Mouse (Mus musculus) c-Kit-negative CD71-positive TER-119-positive erythroid progenitor cells, embryonic 14.5 days (primary cell): ENCODE measurements around the gene Frs2.
A peak's percentile ranks its signal among the peaks of the same experiment; 100 is the strongest.
"Not testable (repeated sequence)": the region's sequence is repeated elsewhere in the genome, so short reads cannot be mapped to it uniquely, and the experiment has no call there.

Source experiments
- DNase-seq: peaks from one replicate; pipeline ENCODE4 v3.0.0-alpha.2; 2013; ENCODE audit warnings: low read depth, low spot score

Frs2 gene

DNA sequence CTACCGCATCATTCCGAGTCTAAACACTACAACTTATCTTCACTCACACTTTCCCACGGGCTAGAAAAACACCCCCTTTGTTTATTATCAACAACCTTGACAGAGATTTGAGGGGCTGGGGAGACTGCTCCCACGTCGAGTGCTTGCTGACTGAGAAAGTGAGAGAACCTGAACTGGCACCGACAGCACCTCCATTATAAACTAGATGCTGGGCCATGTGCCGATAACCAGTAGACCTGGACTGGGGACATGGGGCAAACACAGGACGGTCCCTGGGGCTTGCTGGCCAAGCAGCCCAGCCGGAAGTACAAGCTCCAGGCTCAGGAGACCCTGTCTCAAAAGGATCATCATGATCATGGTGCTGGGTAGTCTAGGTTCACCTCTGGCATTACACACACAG, 1.9 kb downstream of the Frs2 start:
- no peak for DNase-seq

DNA sequence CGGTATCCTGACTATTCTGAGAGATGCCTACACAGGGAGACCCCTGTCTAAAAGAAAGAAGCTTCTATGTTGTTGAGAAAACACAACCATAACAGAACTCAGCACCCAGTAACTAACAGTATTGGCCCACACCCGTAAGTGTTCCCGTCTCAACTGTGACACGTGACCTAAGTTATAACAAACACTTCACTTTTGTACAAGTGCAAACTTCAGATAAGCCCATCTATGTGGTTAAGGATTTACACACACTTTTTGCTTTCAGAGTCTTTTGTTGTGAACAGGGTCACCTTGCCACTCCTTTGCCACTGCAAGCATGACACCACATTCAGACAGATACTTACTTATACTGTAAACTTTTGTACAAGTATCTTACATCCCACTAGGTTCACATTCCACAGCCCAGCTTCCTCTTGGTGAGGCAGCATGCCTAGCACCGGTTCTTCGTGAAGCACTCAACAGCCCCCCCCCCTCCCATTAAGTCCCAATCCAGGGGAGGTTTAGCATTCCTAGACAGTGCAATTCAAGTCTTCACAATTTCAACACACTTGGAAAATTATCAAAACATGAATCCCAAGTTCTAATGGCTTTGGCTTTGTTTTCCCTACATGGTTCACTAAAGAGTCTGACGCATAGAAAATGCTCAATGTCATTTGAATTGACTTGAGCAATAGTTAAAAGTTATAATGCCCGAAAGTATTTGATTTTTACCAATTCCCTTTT, 2.6 kb downstream of the Frs2 start:
- DNase-seq: no peak

DNA sequence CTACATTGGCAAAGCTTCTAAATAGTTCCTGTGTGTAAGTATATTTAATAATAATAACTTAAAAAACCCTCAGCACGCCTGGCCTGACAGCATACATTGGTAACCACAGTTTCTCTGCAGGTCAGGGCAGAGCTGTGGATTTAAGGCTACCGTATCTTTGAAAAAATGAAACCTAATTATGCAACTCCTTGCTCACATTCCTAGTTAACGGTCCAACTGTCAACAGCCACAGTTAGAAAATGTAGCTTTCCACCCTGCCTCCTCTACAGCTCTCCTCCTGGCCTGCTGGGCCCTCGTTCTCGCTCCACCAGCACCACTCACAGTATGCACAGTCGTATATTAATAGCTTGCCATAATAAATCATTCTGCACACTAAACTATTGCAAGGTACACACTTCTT, 3.7 kb downstream of the Frs2 start:
- no peak for DNase-seq

DNA sequence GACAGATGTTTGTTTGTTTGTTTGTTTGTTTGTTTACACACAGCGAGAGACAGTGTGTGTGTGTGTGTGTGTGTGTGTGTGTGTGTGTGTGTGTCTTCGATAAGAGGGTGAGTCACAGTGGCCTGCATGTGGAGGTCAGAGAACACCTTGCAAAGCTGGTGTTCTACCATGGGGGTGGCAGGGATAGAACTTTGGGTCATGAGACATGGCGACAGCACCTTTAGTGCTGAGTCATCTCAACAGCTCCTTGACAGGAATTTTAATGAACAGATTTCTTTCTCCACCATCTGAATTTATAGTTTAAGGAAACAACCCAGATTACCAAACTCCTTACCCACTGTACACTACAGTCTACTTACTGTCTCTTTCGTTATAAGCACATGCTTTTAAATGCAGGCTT, 4.3 kb downstream of the Frs2 start:
- DNase-seq: no peak

DNA sequence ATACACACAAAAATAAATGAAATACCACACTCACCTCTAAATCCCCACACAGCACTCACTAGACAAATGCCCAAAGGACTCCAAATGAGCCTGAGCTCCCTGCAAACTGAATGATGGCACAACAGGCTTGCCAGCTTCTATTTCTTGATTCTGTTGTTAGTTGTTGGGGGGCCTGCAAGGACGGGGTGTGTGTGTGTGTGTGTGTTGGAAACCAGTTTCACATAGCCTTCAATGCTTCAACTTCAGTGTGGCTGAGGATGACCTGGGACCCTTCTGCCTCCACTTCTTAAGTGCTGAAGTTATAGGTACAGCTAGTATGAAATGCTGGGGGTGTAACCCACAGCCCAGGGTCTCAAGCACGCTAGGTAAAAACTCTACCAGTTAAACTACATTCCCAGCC, 5.0 kb downstream of the Frs2 start:
- no peak for DNase-seq

DNA sequence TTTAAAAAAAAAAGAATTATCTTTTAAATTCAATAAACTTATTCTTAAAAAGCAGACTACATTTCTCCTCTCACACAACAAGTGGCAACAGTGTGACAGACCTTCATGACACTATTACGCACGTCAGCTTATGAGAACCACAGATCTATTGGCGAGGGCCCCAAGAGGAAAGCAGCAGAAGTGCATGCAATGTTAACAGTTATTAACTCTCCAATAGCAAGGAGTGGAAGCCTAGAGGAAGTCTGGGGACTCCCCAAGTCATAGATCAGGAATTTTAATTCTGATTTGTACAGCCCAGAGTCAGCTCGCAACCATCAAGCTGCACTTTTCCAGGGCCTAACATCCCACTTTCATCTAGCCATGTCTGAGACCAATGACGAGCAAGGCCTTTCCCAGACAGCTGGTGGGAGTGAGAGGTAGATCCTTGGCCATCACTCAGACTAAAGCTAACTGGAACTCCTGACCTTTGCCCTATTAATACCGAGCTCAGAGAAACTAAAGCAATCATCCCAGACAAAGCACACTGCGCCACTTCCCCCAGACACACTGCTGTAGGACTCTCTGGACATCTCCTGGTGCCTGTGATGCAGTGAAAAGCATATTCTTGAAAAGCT, 6.3 kb downstream of the Frs2 start:
- no peak for DNase-seq

DNA sequence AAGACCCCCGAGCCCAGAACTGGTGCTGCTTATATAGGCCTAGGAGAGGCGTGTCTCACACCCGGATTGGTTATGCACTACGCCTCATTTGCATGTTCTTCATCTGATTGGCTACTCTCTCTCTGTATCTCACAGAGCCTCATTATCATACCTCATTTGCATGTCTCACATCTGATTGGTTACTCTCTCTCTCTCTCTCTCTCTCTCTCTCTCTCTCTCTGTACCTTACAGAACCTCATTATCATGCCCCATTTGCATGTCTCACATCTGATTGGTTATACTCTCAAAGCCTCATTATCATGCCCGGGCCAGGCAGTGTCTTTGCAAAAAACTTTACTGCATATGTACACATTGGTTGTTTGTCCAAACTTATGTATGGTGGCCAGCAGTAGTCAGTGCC, 16.8 kb downstream of the Frs2 start:
- DNase-seq: not testable (repeated sequence)

DNA sequence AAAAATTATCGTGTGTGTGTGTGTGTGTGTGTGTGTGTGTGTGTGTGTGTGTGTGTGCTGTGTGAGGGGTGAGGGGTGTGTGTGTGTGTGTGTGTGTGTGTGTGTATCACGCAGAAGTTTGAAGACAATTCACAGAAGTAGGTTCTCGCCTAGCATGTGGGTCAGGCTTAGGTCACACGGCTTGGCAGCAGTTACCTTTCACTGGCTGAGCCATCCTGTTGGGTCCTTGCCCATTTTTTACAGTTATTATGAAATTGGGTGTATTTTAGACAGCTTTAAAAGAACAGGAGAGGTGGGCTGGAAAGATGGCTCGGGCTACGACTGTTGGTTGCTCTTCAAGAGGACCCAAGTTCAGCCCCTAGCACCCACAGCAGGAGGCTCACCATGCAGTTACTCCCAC, 18.3 kb downstream of the Frs2 start:
- no peak for DNase-seq

DNA sequence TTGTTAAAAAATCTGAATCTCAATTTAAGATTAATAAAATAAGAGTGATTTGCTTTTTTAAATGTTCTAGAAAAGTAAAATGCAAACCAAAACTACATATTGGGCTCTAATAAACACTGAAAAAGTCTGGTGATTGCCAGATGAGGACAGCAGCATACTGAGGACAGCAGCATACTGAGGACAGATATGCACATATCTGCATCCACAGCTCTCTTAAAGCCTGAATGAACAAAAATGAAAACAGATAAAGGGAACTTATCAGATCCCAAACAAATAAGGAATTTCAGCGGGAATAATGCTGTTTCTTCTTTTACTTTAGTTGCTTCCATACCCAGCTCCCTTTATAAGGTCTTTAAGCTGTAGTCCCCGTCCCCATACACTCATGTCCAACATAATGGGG, 19.6 kb downstream of the Frs2 start:
- no peak for DNase-seq

DNA sequence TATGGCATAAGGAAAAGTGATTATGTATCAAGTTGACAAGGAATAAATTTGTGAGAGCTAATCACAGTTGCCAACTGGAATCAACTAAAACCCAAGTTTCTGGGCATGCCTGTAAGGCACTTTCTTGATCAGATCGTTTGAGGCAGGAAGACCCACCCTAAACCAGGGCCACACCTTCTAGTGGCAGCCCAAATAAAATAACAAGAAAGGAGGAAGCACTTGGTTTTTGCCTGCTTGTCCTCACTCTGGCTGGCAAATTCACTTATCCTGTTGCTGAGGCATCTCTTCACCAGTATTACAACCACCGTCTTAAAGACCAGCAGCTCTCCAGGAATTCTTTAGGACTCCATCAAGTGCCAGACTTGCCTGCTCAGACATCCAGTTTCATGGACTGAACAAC, 20.9 kb downstream of the Frs2 start:
- no peak for DNase-seq

DNA sequence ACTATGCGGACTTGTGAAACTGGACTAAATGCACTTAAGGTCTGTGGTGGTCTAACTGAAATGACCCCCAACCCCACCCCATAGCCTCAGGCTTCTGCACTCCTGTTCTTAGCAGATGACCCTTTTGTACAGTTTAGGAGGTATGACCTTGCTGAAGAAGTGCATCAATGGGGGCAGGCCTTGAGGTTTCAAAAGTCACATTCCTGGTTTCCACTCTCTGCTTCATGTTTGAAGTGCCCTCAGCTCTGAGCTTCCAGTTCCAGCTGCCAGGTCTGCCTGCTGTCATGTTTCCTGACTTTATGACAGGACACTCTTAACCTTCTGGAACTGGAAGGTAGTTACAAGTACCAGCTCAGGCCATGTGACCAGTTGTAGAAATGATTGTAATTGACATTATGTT, 21.6 kb downstream of the Frs2 start:
- no peak for DNase-seq

DNA sequence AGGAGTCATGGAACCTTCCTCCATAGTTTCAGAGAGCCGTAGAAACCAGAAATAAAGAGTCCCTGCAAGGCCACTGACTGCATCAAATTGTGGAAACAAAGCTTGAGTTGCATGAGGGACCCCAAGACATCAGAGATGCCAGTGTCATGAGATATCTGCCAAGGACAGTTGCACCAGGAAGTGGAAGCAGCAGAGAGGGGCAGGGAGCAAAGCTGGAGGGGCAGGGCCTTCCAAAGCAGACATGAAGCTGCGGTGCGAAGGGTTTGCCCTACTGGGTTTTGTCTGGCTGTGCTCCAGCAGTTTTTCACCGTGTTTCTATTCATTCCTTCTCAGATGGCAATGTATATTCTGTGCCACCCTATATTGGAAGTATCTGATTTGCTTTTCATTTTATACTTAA, 22.1 kb downstream of the Frs2 start:
- DNase-seq: no peak

DNA sequence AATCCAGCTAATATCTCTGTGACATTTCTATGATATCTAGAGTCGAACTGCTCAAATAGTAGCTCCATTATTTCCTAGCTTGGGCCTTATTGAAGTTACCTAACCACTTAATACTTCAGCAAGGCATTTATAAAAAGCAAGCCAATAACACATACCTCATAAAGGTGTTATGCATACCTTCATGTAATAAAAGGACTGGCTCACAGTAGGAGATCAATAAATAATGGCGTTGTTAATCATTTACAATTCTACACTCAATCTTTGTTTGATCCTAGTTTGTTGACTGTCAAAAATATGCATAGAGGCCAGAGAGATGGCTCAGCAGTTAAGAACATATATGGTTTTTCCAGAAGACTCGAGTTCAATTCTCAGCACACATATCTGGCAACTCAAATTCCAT, 26.9 kb downstream of the Frs2 start:
- DNase-seq: no peak

DNA sequence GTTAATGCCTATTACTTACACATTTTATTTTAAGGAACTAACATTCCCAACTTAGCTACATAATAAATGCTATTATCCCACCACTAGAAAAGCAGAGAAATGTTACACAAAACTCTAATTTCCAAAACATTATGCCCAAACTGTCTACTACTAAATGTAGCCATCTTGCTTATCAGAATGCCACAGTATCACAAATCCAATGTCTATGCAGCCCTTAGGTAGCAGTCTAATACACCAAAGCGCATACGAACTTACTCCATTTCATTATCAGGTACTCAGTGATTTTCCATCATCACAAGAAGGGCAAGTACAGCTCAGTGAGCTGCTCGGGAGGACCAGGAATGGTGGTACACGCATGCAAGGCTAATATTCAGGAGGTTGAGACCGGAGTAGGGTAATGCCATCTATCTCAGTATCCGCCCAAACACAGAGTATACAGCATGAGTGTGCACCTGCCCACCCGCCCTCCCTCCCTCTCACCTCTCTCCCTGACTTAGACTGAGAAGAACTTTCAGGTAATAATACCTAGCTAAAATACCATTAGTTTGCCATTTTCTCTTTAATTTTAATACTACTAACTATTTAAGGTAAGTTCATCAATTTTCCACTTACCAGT, 28.2 kb downstream of the Frs2 start:
- no peak for DNase-seq

DNA sequence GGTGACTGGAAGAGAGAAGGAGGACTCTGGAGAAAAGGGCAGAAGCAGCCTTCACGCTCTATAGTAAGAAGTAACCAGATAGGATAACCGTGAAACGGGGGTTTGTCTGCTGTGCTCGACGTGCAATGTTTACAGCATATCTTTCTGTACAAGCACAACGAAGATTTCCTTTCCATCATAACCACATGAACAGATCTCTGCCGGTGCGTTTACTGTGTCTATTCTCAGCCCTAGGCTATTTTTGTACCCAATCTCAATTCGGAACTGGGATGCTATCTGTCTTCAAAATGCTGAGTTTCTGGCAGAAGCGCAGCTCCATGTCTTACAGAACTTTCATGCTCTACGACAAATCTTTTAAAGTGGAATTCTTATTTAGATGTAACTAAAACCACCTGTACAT, 28.8 kb downstream of the Frs2 start:
- no peak for DNase-seq

DNA sequence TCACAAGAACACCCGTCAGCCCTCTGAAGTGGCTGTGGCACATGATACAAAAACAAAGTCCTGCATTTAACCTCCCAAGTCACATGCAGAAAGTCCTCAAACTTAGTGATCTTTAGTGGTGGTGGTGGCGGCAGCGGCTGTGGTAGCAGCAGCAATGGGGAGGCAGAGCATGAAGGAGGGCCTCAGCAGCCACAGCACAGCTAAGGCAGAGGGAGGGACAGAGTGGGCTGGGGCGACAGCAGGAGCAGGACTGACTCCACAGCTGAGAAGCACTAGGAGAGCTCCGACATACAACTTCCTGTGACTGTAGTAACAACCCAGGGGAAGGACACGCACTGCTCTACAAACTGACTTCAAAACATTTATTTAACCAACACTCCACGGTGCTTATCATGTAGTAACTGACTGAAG, 29.9 kb downstream of the Frs2 start:
- DNase-seq: no peak

DNA sequence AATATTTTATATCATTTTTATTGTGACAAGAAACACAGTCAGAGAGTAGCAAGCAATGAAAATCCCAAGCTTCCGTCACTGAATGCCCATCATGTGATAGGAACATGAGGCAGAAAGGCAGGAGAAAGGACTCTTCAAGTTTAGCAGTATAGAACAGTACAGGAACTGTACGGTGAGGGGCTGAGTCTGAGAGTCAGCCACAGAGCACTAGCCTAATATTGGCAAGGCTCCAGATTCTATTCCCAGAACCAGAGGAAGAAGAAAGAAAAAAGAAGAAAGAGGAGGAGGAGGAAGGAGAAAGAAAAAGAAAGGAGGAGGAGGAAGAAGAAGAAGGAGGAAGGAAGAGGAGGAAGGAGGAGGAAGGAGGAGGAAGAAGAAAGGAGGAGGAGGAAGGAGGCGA, 32.7 kb downstream of the Frs2 start:
- no peak for DNase-seq

DNA sequence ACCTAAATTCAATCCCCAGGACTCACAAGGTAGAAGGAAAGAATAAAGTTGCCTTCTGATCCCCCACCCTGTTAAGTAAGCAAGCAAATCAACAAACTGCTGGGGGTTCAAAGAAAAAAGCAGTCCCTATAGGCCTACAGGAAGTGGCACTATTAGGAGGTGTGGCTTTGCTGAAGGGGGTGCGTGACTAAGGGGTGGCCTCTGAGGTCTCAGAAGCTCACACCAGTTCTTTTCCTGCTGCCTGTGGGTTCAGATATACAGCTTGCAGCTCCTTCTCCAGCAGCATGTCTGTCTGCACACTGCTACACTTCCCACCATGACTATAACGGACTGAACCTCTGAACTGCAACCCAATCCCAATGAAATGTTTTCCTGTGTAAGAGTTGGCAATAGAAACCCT, 35.8 kb downstream of the Frs2 start:
- DNase-seq: peak; percentile 36

DNA sequence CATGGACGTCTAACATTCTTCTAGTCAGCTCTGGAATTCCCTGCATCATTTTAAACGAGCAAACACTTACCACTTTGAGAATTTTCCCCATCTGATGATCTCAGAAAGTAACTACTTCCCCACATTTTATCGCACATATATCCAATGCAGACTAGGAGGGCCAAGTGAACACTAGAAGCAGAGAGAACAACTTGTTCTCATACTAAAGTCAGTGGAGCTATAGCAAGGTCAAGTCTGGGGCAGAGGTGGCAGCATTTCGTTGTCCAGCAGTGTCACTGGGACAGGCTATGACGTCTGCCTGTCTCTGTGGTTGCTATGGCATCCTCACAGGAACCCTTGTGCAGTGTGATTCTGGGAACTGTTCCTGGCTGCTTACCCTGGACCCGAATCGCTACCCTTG, 36.9 kb downstream of the Frs2 start:
- DNase-seq: no peak

DNA sequence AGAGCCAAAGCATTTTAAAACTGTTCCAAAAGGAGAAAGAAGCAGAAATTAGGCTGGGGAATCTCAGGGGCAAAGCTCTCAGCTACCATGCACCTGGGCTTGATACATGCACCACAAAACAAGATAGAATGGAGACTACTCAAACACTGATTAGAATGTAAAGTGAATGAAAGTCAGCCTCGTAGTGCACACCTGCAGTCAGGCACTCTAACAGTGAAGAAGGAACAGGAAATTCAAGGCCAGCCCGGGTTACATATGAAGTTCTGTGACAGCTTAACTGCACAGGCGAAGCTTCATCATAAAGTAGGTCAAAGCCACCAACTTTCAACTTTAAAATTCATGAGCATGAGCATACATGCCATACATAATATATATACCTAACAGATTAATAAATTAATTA, 38.1 kb downstream of the Frs2 start:
- no peak for DNase-seq

DNA sequence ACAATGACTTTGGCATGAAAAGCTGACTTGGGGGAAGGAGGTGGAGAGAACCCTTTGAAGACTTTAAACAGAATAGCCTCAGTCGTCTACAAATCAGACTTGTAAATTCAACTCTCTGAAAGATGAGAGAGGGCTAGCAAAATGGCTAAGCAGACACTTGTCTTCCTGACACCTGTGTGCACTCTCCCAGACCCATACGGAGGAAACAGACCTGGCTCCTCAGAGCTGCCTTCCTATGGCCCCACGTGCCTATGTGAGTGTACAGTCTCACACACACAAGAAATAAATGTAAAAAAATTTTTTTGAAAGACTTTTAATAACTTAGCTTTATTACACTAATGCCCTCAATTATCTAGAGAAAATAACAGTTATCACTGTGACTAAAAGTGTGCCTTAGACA, 41.6 kb downstream of the Frs2 start:
- no peak for DNase-seq

DNA sequence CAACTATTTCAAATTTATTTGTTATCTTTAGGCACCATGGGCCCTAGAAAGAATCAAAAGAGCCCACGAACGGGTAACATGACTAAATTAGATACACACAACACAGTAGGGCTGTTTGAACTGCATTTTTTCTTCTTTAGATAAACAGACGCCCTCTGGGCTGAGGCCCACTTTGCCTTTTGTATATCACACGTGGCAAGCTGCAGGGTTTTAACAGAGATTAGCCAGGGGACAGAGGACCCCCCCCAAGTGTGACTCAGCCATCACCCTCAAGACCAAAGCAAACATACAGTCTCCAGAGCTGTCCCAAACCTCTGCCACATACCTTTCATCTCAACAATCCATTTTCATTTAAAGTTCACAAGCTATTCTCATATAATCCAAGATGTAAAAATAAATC, 42.1 kb downstream of the Frs2 start:
- DNase-seq: peak; percentile 54

DNA sequence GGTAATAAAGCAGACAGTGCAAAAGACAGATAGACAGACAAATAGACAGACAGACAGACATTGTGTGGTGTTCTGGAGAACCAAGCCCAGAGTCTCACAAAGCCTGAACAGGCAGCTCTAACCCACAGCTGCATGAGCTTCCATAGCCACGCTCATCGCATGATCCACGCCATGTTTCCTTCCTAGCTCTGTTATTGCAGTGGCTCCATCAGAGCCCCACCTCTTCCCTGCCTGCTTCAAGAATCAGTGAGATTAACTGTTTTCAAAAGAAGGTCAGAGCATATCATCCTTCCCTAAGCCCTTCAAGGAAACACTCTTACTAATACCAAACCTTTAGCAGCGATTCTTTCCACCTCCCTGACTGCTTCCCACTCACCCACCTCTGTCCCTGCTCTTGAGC, 43.3 kb downstream of the Frs2 start:
- peak; percentile 43 for DNase-seq
